Mouse (Mus musculus): ENCODE measurements around the gene Mndal. TPM values are rescaled to one million over a fixed set of nuclear protein-coding genes. Genes with fewer than 3 reads are reported as not detected.
A peak's percentile ranks its signal among the peaks of the same experiment; 100 is the strongest.
"Not testable (repeated sequence)": the region's sequence is repeated elsewhere in the genome, so short reads cannot be mapped to it uniquely, and the experiment has no call there.

Gene Mndal
- polyA plus RNA-seq (2014; fragmentation: Nextera tagmentation; extraction: Ambion mirVana), result 2.8 and 3.3 TPM in 2 replicates

DNA sequence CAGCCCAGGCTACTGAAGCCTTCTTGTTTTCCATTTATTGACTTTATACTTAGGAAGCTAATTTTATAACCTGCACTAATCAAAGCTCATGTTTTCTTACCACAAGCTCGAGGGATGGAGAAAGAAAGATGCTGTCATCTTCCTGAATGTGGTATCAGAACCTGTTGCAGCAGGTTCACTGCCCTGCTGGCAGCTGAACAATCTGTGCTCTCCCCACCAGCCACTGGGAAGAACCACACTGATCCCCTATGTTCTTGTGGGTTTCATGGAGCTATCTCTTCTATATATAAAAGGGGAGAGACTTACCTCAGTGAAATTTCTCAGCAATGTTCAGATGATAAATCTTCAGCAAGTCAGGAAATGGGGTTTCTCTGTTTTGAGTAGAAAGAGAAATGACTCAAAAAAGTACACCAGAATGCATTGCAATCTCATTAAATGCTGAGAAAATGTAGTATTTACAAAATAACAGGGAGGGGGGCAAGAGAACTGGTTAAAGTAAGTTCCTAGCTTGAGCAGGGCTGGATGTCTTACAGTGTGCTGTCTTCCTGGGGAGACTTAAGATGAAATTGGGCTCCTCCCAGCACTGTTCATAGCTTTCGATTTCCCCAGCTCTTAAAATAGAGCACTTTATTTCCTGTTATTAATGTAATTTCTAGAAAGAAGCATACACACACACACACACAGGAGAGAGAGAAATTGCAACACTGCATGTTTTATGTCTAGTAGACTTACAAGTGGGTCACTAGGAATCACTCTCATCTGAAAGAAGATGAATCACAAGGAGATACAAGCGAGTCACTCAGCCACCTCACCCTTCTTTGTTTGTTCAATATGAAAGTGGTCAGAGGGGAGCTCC, at the start of gene Mndal, which contains the start of gene Ifi203:
Gene Mndal (minus strand): TSS at position 568 of the 856 bp plus-strand sequence.
Gene Ifi203 (minus strand): TSS at position 749 of the 856 bp plus-strand sequence.
- not testable (repeated sequence) for H3K9ac ChIP-seq (ENCODE audit: low read depth, low read length); DNase-seq (ENCODE audit: low spot score); H3K36me3 ChIP-seq (ENCODE audit: control insufficient read depth, insufficient read depth, low read length); ATAC-seq (ENCODE audit: low read depth); H3K27ac ChIP-seq (replicated peaks; ENCODE audit: low read depth, low read length); H3K27me3 ChIP-seq (replicated peaks; ENCODE audit: control insufficient read depth, insufficient read depth, low read length); H3K4me3 ChIP-seq (ENCODE audit: low read depth, low read length); H3K4me2 ChIP-seq (ENCODE audit: low read depth, low read length); H3K9me3 ChIP-seq (ENCODE audit: control insufficient read depth, low read length); H3K4me1 ChIP-seq (ENCODE audit: control insufficient read depth, insufficient read depth, low read length)
- 73% methylated on average over 3 of the region's 3 CpGs for WGBS

- not testable (repeated sequence) for H3K9ac ChIP-seq (ENCODE audit: low read depth, low read length); H3K4me3 ChIP-seq (ENCODE audit: low read depth, low read length); H3K36me3 ChIP-seq (ENCODE audit: control insufficient read depth, insufficient read depth, low read length); H3K27me3 ChIP-seq (replicated peaks; ENCODE audit: control insufficient read depth, insufficient read depth, low read length); H3K4me1 ChIP-seq (ENCODE audit: control insufficient read depth, insufficient read depth, low read length); H3K9me3 ChIP-seq (ENCODE audit: control insufficient read depth, low read length); H3K27ac ChIP-seq (replicated peaks; ENCODE audit: low read depth, low read length); H3K4me2 ChIP-seq (ENCODE audit: low read depth, low read length)
- DNase-seq (ENCODE audit: low spot score) (peak; percentile 19), ATAC-seq (ENCODE audit: low read depth) (peak; percentile 81; the same call in 1 of the 2 replicates)
- WGBS, result 72% methylated on average over 6 of the region's 6 CpGs
These were observed 40.5 kb upstream of the Mndal start, which contains the start of gene Ifi202b for GRCm38 (mm10) chr1:173982694-173983305. Gene Ifi202b, minus strand, starts transcription at chr1:173982744.

DNA sequence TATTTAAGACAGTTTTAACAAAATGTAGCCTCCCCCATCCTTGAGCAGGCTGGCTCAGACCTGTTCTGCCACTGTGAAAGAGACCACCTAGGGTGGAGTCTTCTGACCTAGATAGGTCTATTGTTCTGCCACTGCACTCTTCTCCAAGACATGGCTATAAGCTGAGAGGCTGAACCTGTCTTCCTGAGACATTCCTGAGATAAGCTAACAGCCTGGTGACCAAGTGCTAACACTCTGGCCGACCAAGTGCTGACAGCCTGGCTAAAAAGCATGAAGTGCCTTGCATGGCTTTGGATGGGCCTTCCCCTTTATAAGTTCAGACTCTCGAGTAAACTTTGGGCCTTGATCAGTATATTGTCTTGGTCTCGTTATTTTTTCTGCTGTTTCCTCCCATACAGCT, 38.7 kb upstream of the Mndal start:
- not testable (repeated sequence) for H3K27me3 ChIP-seq (replicated peaks; ENCODE audit: control insufficient read depth, insufficient read depth, low read length); H3K9ac ChIP-seq (ENCODE audit: low read depth, low read length); H3K36me3 ChIP-seq (ENCODE audit: control insufficient read depth, insufficient read depth, low read length); H3K4me3 ChIP-seq (ENCODE audit: low read depth, low read length); ATAC-seq (ENCODE audit: low read depth); H3K4me1 ChIP-seq (ENCODE audit: control insufficient read depth, insufficient read depth, low read length); H3K9me3 ChIP-seq (ENCODE audit: control insufficient read depth, low read length); H3K27ac ChIP-seq (replicated peaks; ENCODE audit: low read depth, low read length); H3K4me2 ChIP-seq (ENCODE audit: low read depth, low read length)
- WGBS, result 49% methylated on average over 3 of the region's 3 CpGs
- DNase-seq (ENCODE audit: low spot score), result peak; percentile 3

GRCm38 (mm10) chr1:173977622-173978021, 35.3 kb upstream of the Mndal start:
- Histone ChIP-seq H3K9ac (ENCODE audit: low read depth, low read length) (no peak overlapping the region), H3K27ac (replicated peaks; ENCODE audit: low read depth, low read length) (no peak overlapping the region), H3K4me3 (ENCODE audit: low read depth, low read length) (no peak overlapping the region), H3K4me2 (ENCODE audit: low read depth, low read length) (no peak overlapping the region), H3K9me3 (ENCODE audit: control insufficient read depth, low read length) (no peaks in the 10 kb centered on the region), H3K27me3 (replicated peaks; ENCODE audit: control insufficient read depth, insufficient read depth, low read length) (no peaks in the 10 kb centered on the region), H3K4me1 (ENCODE audit: control insufficient read depth, insufficient read depth, low read length) (no peaks in the 10 kb centered on the region), H3K36me3 (ENCODE audit: control insufficient read depth, insufficient read depth, low read length) (no peaks in the 10 kb centered on the region)
- no peak for ATAC-seq (ENCODE audit: low read depth)
- DNase-seq (ENCODE audit: low spot score), result no peak

DNA sequence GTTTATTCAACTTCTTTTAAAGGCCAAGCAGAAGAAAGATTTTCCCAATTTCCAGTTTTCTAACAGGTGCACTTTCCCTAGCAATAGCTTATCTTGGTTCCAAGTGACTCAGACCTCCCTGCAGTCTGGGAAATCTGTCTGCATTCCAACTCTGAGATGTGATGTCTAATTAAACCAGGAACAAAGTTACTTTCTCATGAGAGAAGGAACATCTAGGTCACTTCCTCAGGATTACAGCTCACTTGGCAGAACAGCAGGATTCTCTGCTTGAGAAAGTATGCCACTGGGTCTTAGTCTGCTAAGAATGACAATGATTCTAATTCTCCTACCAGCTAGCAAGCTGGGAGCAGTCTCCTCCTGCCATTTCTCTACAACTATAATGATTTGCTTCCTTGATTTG, 30.8 kb upstream of the Mndal start:
- ATAC-seq (ENCODE audit: low read depth), result no peak
- Histone ChIP-seq H3K4me2 (ENCODE audit: low read depth, low read length) (no peak overlapping the region), H3K4me3 (ENCODE audit: low read depth, low read length) (no peak overlapping the region), H3K9me3 (ENCODE audit: control insufficient read depth, low read length) (no peaks in the 10 kb centered on the region), H3K36me3 (ENCODE audit: control insufficient read depth, insufficient read depth, low read length) (no peaks in the 10 kb centered on the region), H3K9ac (ENCODE audit: low read depth, low read length) (no peak overlapping the region), H3K27ac (replicated peaks; ENCODE audit: low read depth, low read length) (no peak overlapping the region), H3K4me1 (ENCODE audit: control insufficient read depth, insufficient read depth, low read length) (no peaks in the 10 kb centered on the region), H3K27me3 (replicated peaks; ENCODE audit: control insufficient read depth, insufficient read depth, low read length) (no peaks in the 10 kb centered on the region)
- DNase-seq (ENCODE audit: low spot score), result no peak

GRCm38 (mm10) chr1:173961491-173961890, 19.2 kb upstream of the Mndal start:
- H3K27ac ChIP-seq (replicated peaks; ENCODE audit: low read depth, low read length); H3K4me3 ChIP-seq (ENCODE audit: low read depth, low read length); H3K27me3 ChIP-seq (replicated peaks; ENCODE audit: control insufficient read depth, insufficient read depth, low read length); H3K4me1 ChIP-seq (ENCODE audit: control insufficient read depth, insufficient read depth, low read length); H3K9me3 ChIP-seq (ENCODE audit: control insufficient read depth, low read length); H3K4me2 ChIP-seq (ENCODE audit: low read depth, low read length); H3K9ac ChIP-seq (ENCODE audit: low read depth, low read length); ATAC-seq (ENCODE audit: low read depth); H3K36me3 ChIP-seq (ENCODE audit: control insufficient read depth, insufficient read depth, low read length); DNase-seq (ENCODE audit: low spot score): not testable (repeated sequence)
- WGBS, result 73% methylated on average over 1 of the region's 1 CpGs

- WGBS, result 66% methylated on average over 3 of the region's 3 CpGs
- H3K9me3 ChIP-seq (ENCODE audit: control insufficient read depth, low read length), result not testable (repeated sequence)
These were observed 17.7 kb upstream of the Mndal start for GRCm38 (mm10) chr1:173959998-173960397.

DNA sequence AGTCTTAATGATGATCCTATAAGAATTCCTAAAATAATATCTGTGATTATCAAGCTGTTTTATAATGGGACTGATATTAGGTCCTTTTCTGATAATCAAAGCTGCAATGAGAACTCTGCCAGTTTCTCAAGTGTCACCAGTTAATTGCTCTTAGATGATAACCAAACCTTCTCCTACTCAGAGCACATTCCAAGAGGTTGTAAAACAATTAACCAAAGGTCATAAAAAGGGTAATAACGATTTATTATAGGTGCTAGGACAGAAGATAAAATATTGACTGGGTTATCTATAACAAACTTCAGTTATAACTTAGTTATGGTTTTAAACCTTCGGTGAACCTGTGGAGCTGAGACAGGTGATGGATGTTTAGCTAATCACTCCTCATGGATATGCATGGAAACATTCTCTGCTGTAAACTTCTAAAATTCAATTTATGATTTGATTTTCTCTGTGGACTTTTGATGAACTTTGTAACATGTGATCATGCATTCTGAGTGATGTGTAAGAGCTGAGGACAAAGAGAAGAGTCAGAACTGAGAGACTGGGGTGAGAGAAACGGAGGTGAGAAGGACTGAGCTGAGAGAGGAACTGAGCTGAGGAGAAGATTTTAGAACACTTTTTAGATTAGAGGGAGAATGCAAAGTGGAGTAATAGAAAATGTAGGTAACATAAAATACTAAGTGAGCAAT, 13.7 kb upstream of the Mndal start:
- DNase-seq (ENCODE audit: low spot score); H3K4me3 ChIP-seq (ENCODE audit: low read depth, low read length); ATAC-seq (ENCODE audit: low read depth); H3K36me3 ChIP-seq (ENCODE audit: control insufficient read depth, insufficient read depth, low read length); H3K4me1 ChIP-seq (ENCODE audit: control insufficient read depth, insufficient read depth, low read length); H3K27ac ChIP-seq (replicated peaks; ENCODE audit: low read depth, low read length); H3K27me3 ChIP-seq (replicated peaks; ENCODE audit: control insufficient read depth, insufficient read depth, low read length); H3K4me2 ChIP-seq (ENCODE audit: low read depth, low read length); H3K9me3 ChIP-seq (ENCODE audit: control insufficient read depth, low read length); H3K9ac ChIP-seq (ENCODE audit: low read depth, low read length): not testable (repeated sequence)
- WGBS, result 75% methylated on average over 3 of the region's 3 CpGs

More at GRCm38 (mm10) chr1:173959998-173960397, 17.7 kb upstream of the Mndal start:
- not testable (repeated sequence) for ATAC-seq (ENCODE audit: low read depth); H3K9ac ChIP-seq (ENCODE audit: low read depth, low read length); H3K27me3 ChIP-seq (replicated peaks; ENCODE audit: control insufficient read depth, insufficient read depth, low read length); DNase-seq (ENCODE audit: low spot score); H3K4me1 ChIP-seq (ENCODE audit: control insufficient read depth, insufficient read depth, low read length); H3K27ac ChIP-seq (replicated peaks; ENCODE audit: low read depth, low read length); H3K4me3 ChIP-seq (ENCODE audit: low read depth, low read length); H3K36me3 ChIP-seq (ENCODE audit: control insufficient read depth, insufficient read depth, low read length); H3K4me2 ChIP-seq (ENCODE audit: low read depth, low read length)
